Mouse (Mus musculus): ENCODE data around the gene Itpkb. TPM values are rescaled to one million over a fixed set of nuclear protein-coding genes. Genes with fewer than 3 reads are reported as not detected.
A peak's percentile ranks its signal among the peaks of the same experiment; 100 is the strongest.
"Not testable (repeated sequence)": the region's sequence is repeated elsewhere in the genome, so short reads cannot be mapped to it uniquely, and the experiment has no call there.

The Itpkb gene
- polyA plus RNA-seq, 1 experiment = 12.5 TPM

GRCm38 (mm10) chr1:180364005-180364404 lies 33.7 kb downstream of the Itpkb start:
- no peak overlapping the region for H3K27ac ChIP-seq (ENCODE audit: insufficient read depth, low read length)
- TF ChIP-seq CTCF (IDR thresholded peaks at IDR 0.05; ENCODE audit: borderline replicate concordance, insufficient read depth, low read length) (no peak), POLR2A (IDR thresholded peaks at IDR 0.05; ENCODE audit: low read depth, low read length) (no peak)
- H3K4me1 ChIP-seq (ENCODE audit: control insufficient read depth, insufficient read depth, low read length) = peaks cover 6% of the 10 kb centered on the region; the same call in 1 of the 2 replicates
- no peak overlapping the region for H3K4me3 ChIP-seq (ENCODE audit: insufficient read depth, low read length)

- no peak for TF ChIP-seq CTCF (IDR thresholded peaks at IDR 0.05; ENCODE audit: borderline replicate concordance, insufficient read depth, low read length)
- no peak for TF ChIP-seq POLR2A (IDR thresholded peaks at IDR 0.05; ENCODE audit: low read depth, low read length)
- peaks cover 6% of the 10 kb centered on the region; the same call in 1 of the 2 replicates for H3K4me1 ChIP-seq (ENCODE audit: control insufficient read depth, insufficient read depth, low read length)
- H3K4me3 ChIP-seq (ENCODE audit: insufficient read depth, low read length) = peak overlapping the region; percentile 31
- H3K27ac ChIP-seq (ENCODE audit: insufficient read depth, low read length) = peak overlapping the region; percentile 49
Measured at GRCm38 (mm10) chr1:180364720-180365119, 34.4 kb downstream of the Itpkb start.

- H3K4me1 ChIP-seq (ENCODE audit: control insufficient read depth, insufficient read depth, low read length) = peaks cover 6% of the 10 kb centered on the region; the same call in 1 of the 2 replicates
- H3K4me3 ChIP-seq (ENCODE audit: insufficient read depth, low read length) = peak overlapping the region; percentile 31
- peak overlapping the region; percentile 74 for H3K27ac ChIP-seq (ENCODE audit: insufficient read depth, low read length)
- TF ChIP-seq CTCF (IDR thresholded peaks at IDR 0.05; ENCODE audit: borderline replicate concordance, insufficient read depth, low read length) = no peak
- TF ChIP-seq POLR2A (IDR thresholded peaks at IDR 0.05; ENCODE audit: low read depth, low read length) = peak; percentile 91
Measured at GRCm38 (mm10) chr1:180365180-180365810, 35.0 kb downstream of the Itpkb start.

- peak overlapping the region; percentile 74 for H3K27ac ChIP-seq (ENCODE audit: insufficient read depth, low read length)
- H3K4me1 ChIP-seq (ENCODE audit: control insufficient read depth, insufficient read depth, low read length) = peaks cover 6% of the 10 kb centered on the region; the same call in 1 of the 2 replicates
- TF ChIP-seq POLR2A (IDR thresholded peaks at IDR 0.05; ENCODE audit: low read depth, low read length) (no peak), CTCF (IDR thresholded peaks at IDR 0.05; ENCODE audit: borderline replicate concordance, insufficient read depth, low read length) (no peak)
- no peak overlapping the region for H3K4me3 ChIP-seq (ENCODE audit: insufficient read depth, low read length)
Measured at GRCm38 (mm10) chr1:180365983-180366811, 35.9 kb downstream of the Itpkb start.

GRCm38 (mm10) chr1:180367045-180367619 lies 36.8 kb downstream of the Itpkb start:
- Histone ChIP-seq H3K4me3 (ENCODE audit: insufficient read depth, low read length) (no peak overlapping the region), H3K27ac (ENCODE audit: insufficient read depth, low read length) (no peak overlapping the region)

GRCm38 (mm10) chr1:180367626-180368025 lies 37.3 kb downstream of the Itpkb start:
- Histone ChIP-seq H3K4me3 (ENCODE audit: insufficient read depth, low read length) (no peak overlapping the region), H3K4me1 (ENCODE audit: control insufficient read depth, insufficient read depth, low read length) (peaks cover 6% of the 10 kb centered on the region; the same call in 1 of the 2 replicates), H3K27ac (ENCODE audit: insufficient read depth, low read length) (no peak overlapping the region)
- TF ChIP-seq CTCF (IDR thresholded peaks at IDR 0.05; ENCODE audit: borderline replicate concordance, insufficient read depth, low read length) (no peak), POLR2A (IDR thresholded peaks at IDR 0.05; ENCODE audit: low read depth, low read length) (no peak)

More at GRCm38 (mm10) chr1:180367045-180367619, 36.8 kb downstream of the Itpkb start:
- TF ChIP-seq POLR2A (IDR thresholded peaks at IDR 0.05; ENCODE audit: low read depth, low read length) (no peak), CTCF (IDR thresholded peaks at IDR 0.05; ENCODE audit: borderline replicate concordance, insufficient read depth, low read length) (no peak)
- peaks cover 6% of the 10 kb centered on the region; the same call in 1 of the 2 replicates for H3K4me1 ChIP-seq (ENCODE audit: control insufficient read depth, insufficient read depth, low read length)

- no peak overlapping the region for H3K4me3 ChIP-seq (ENCODE audit: insufficient read depth, low read length)
- peaks cover 6% of the 10 kb centered on the region; the same call in 1 of the 2 replicates for H3K4me1 ChIP-seq (ENCODE audit: control insufficient read depth, insufficient read depth, low read length)
- TF ChIP-seq POLR2A (IDR thresholded peaks at IDR 0.05; ENCODE audit: low read depth, low read length) (no peak), CTCF (IDR thresholded peaks at IDR 0.05; ENCODE audit: borderline replicate concordance, insufficient read depth, low read length) (no peak)
- no peak overlapping the region for H3K27ac ChIP-seq (ENCODE audit: insufficient read depth, low read length)
Measured at GRCm38 (mm10) chr1:180368112-180368511, 37.8 kb downstream of the Itpkb start.

GRCm38 (mm10) chr1:180368646-180369045 lies 38.4 kb downstream of the Itpkb start:
- Histone ChIP-seq H3K4me3 (ENCODE audit: insufficient read depth, low read length) (no peak overlapping the region), H3K27ac (ENCODE audit: insufficient read depth, low read length) (no peak overlapping the region), H3K4me1 (ENCODE audit: control insufficient read depth, insufficient read depth, low read length) (peaks cover 6% of the 10 kb centered on the region; the same call in 1 of the 2 replicates)
- TF ChIP-seq CTCF (IDR thresholded peaks at IDR 0.05; ENCODE audit: borderline replicate concordance, insufficient read depth, low read length) = no peak
- no peak for TF ChIP-seq POLR2A (IDR thresholded peaks at IDR 0.05; ENCODE audit: low read depth, low read length)

GRCm38 (mm10) chr1:180370858-180371652 lies 40.8 kb downstream of the Itpkb start:
- Histone ChIP-seq H3K4me1 (ENCODE audit: control insufficient read depth, insufficient read depth, low read length) (peaks cover 4% of the 10 kb centered on the region; the same call in 1 of the 2 replicates), H3K4me3 (ENCODE audit: insufficient read depth, low read length) (no peak overlapping the region), H3K27ac (ENCODE audit: insufficient read depth, low read length) (no peak overlapping the region)
- TF ChIP-seq CTCF (IDR thresholded peaks at IDR 0.05; ENCODE audit: borderline replicate concordance, insufficient read depth, low read length) (no peak), POLR2A (IDR thresholded peaks at IDR 0.05; ENCODE audit: low read depth, low read length) (no peak)

GRCm38 (mm10) chr1:180372258-180372657 lies 42.0 kb downstream of the Itpkb start:
- not testable (repeated sequence) for H3K4me1 ChIP-seq (ENCODE audit: control insufficient read depth, insufficient read depth, low read length); H3K27ac ChIP-seq (ENCODE audit: insufficient read depth, low read length); H3K4me3 ChIP-seq (ENCODE audit: insufficient read depth, low read length)
